Mouse (Mus musculus): ENCODE results near the gene Rgn. TPM values are rescaled to one million over a fixed set of nuclear protein-coding genes. Genes with fewer than 3 reads are reported as not detected.

The Rgn gene
- under 1 TPM in 1 of 2 experiments, not detected in 1; 0.24 TPM for total RNA-seq (2021)

DNA sequence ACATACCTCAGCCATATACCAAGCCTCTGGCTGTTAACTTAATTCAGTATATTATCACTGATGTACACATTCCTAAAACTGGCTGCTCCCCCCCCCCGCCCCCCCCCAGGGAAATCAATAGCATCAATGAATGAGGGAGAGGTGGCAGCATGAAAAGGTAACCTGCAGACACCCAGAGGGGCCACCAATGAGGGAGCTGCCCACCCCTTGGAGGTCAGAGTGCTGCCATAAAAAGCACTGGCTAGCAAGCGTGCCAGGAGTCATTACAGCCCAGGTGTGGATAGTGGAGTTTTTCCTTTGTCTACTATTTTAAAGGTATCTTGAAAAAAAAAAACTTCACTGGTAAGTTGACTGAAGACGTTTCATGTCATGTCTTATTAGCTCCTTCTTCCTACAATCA is at the start of gene Rgn:
Gene Rgn, plus strand, starts transcription at position 256 of the 400 bp plus-strand sequence.
- intact Hi-C loops (cut with DNase I) = no loop called here
- no peak for DNase-seq

- intact Hi-C loops (cut with DNase I) = no loop called here
- DNase-seq = no peak
These were observed 29.2 kb upstream of the Rgn start for GRCm38 (mm10) chrX:20520290-20520939.

DNA sequence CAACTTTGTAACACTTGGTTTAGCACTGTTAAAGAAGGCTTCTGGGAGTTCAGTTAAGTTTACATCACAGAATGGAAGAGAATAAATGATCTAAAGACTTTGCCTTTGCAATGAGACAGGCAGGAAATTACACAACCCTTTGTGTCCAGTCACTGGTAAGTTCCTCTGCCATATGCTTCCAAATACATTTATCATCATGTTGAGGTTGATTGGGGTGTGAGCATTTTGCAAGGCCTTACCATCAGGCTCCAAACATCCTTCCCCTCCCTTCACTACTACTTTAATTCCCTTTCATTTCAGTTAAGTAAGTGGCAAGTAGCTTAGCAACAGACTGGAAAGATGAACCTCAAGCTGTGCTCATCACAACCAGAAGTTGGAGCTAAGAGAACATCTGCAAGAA is 28.0 kb upstream of the Rgn start:
- intact Hi-C loops (cut with DNase I) = no loop called here
- no peak for DNase-seq

DNA sequence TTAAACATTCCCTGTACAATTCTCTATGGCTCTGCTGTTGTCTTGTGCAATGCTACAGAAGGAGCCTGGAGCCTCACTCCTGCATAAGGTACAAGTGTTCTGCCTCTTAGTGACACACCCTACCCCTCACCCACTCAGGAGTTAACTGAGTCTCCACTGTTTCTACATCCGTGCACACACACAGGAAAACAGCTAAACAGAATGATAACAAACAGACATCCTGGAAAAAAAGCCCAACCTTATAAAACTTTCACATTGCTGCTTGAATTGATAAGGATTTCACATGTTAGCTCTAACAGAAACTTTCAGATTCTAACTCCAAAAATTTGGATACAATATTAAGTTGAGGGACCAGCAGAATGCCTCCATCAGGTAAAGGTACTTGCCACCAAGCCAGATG is 17.0 kb upstream of the Rgn start:
- DNase-seq = no peak
- intact Hi-C loops (cut with DNase I) = no loop called here

DNA sequence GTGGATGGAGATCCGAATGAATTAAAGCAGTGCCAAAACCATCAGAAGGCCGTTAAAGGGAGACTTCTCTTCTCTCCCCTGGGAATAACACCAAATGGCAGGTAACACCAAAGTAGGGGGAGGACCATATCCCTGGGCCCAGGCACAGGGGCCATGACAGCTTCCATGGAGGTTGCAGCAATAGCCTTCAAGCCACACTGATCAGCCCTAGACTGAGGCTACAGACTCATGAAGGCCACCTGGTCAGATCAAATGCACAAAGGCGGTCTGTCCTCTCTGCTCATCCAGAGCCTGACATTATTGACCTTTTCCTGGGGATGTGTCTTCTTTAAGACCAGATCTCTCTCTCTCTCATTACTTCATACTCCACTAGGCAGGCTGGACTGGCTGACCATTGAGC is 5.7 kb upstream of the Rgn start:
- intact Hi-C loops (cut with DNase I) = no loop called here
- no peak for DNase-seq

GRCm38 (mm10) chrX:20547609-20548008 is 2.0 kb upstream of the Rgn start:
- DNase-seq = no peak
- intact Hi-C loops (cut with DNase I) = no loop called here

- peak; percentile 14 for DNase-seq
- intact Hi-C loops (cut with DNase I) = no loop called here
These were observed 1.3 kb upstream of the Rgn start for GRCm38 (mm10) chrX:20548011-20548879.

- intact Hi-C loops (cut with DNase I) = no loop called here
- no peak for DNase-seq
These were observed 627 bp upstream of the Rgn start for GRCm38 (mm10) chrX:20548880-20549440.

GRCm38 (mm10) chrX:20552199-20552598 is 2.6 kb downstream of the Rgn start:
- no peak for DNase-seq
- intact Hi-C loops (cut with DNase I) = no loop called here

DNA sequence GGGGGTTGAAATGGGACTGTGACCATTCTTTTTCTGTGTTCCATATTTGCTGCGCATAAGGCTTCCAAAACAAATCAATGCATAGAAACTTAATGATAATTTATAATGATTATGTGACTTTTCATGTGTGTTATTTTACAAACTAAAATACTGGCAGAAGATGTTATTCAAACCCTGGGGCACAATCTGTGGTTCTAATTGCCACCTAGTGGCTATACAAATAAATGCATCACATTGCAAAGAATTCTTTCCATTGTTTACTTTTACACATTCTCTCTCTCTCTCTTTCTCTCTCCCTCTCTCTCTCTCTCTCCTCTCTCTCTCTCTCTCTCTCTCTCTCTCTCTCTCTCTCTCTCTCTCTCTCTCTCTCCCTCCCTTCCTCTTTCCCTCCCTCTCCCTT is 12.3 kb downstream of the Rgn start:
- intact Hi-C loops (cut with DNase I) = no loop called here
- no peak for DNase-seq

DNA sequence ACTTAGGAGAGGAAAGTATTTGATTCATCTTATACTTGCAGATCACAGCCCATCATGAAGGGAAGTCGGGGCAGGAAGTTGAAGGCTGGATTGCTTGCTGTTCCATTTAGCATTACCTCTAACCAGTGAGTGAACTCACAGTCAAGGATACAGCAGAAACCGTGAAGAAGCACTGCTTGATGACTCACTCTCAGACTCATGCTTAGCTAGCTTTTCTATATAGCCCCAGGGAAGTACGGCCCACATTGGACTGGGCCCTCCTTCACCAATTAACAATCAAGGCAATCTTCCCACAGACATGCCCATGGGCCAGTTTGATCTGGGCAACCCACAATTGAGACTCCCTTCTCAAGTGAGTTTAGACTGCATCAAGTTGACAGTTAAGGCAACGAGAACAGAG is 14.4 kb downstream of the Rgn start:
- intact Hi-C loops (cut with DNase I) = no loop called here
- DNase-seq = no peak

DNA sequence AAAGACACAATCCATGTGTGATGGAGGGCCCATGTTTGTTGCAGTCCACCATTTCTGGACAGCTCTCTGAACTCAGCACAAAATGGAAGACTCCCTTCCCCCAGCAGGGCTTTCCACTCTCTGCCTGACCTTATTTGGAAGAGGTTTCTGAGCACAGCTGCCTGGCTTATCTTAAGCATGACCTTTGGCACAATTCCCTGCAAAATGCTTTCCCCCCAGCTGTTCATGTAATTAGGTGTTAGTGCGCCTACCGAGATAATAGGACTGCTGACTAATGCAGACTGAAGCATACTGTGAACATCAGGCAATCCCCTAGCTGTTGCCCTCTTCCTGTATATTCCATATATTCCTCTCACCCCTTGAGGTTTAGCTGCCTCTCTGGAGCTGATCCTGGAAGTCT is 21.4 kb downstream of the Rgn start:
- DNase-seq = no peak
- intact Hi-C loops (cut with DNase I) = no loop called here

- intact Hi-C loops (cut with DNase I) = no loop called here
- peak; percentile 7 for DNase-seq
These were observed 23.1 kb downstream of the Rgn start for GRCm38 (mm10) chrX:20572683-20573082.

DNA sequence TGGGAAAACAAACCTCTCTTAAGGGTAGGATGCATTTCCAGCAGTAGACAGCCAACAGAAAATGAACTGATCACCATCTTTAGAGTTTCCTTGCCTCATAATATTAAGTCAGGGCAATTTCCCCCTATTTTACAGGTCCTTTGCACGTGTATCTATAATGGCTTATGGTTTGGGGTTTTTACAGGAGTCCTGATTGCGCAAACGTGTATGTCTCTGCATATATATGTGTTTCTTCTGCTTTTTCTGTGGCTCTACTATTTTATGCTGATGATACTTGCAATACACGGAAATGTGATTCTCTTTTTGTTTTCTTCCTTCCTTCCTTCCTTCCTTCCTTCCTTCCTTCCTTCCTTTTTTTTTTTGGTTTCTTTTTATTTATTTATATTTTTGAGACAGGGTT is 24.3 kb downstream of the Rgn start:
- intact Hi-C loops (cut with DNase I) = no loop called here

GRCm38 (mm10) chrX:20587968-20588367 is 38.4 kb downstream of the Rgn start:
- intact Hi-C loops (cut with DNase I) = no loop called here
- no peak for DNase-seq

More for the DNA sequence above, 24.3 kb downstream of the Rgn start:
- DNase-seq = no peak

DNA sequence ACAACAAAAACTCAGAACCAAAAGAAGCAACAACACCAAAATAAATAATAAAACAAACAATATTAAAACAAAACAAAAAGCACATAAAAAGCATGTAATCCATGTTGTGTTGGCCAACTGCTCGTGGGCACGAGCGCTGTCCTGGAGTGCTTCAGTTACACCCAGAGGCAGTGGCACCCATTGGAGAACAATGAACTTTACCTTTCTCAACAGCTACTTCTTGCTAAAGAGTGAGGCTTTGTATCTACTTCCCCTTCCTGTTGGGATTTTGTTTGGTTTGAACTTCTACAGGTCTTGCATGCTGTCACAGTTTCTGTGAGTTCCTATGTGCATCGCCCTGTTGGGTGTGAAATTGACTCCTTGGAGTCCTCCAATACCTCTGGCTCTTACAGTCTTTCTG is 58.9 kb downstream of the Rgn start:
- intact Hi-C loops (cut with DNase I) = no loop called here
- DNase-seq = no peak

Other genes starting within 250 kb of the Rgn start
- 10 to 100 TPM; 15.6 to 17.5 TPM for gene Rp2, start 185.3 kb upstream of the Rgn start, total RNA-seq (2021)
- gene Jade3, start 124.1 kb upstream of the Rgn start, total RNA-seq (2021) = 10 to 100 TPM; 12.4 to 12.6 TPM
- gene Rbm10, start 67.7 kb downstream of the Rgn start, total RNA-seq (2021) = 10 to 100 TPM; 37.2 to 39.6 TPM
- gene Ndufb11, start 67.8 kb downstream of the Rgn start, total RNA-seq (2021) = 100 to 1,000 TPM; 118 to 134 TPM
- gene Uba1, start 108.5 kb downstream of the Rgn start, total RNA-seq (2021) = 100 to 1,000 TPM; 593 to 599 TPM
- 100 to 1,000 TPM; 214 to 232 TPM for gene Cdk16, start 138.2 kb downstream of the Rgn start, total RNA-seq (2021)
- 10 to 100 TPM; 68.3 to 68.8 TPM for gene Usp11, start 154.1 kb downstream of the Rgn start, total RNA-seq (2021)
- 100 to 1,000 TPM; 179 to 183 TPM for gene Araf, start 248.0 kb downstream of the Rgn start, total RNA-seq (2021)

Measured in left cerebral cortex, postnatal 4 days (tissue).